Mouse (Mus musculus) liver, adult (tissue): ENCODE data around the gene Igf2bp3.

Experiments
- GATA4 ChIP-seq: IDR thresholded peaks from 2 replicates; pipeline ENCODE4 v1.6.1; 2014; ENCODE audit warnings: mild to moderate bottlenecking, low read length; ENCODE audit not compliant: insufficient replicate concordance

Gene Igf2bp3

GRCm38 (mm10) chr6:49165855-49166254 lies 48.9 kb downstream of the Igf2bp3 start:
- no peak for TF ChIP-seq GATA4

DNA sequence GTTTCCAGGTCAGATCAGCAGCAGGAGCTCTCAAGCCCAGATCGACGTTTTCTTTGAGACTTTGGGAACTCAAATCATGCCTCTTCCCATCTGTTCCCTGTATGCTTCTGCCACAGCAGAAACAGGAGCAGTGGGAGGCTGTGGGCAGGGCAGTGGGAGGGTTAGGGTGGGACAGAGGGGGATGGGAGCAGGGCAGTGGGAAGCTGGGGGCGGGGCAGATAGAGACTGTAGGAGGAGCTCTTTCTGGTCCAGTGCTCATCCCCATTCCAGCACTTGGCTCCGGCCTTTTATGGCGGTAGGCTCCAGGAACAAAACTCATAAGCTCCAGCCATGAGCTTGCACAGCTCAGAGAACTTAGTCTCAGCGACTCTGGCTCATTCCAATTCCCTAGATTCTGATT lies 49.7 kb downstream of the Igf2bp3 start:
- TF ChIP-seq GATA4: no peak

GRCm38 (mm10) chr6:49164701-49165100 lies 50.1 kb downstream of the Igf2bp3 start:
- no peak for TF ChIP-seq GATA4

DNA sequence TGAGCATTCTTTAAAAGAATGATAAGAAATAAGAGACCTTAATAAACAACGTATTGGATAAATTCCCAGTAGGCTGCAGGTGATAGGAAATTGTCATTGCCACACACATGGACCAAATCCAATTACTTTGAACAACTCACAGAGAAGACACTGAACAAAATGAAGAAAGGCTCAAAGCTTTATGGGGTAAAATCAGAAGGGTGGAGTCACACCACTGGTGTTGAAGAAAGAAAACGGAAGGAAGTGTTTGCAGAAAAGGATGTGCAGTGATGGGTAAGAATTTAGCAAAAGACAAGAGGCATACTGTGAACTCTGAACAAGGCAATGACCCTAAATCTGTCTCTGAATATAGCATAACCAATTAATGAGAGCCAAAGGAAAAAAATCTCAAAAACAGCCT lies 54.8 kb downstream of the Igf2bp3 start:
- TF ChIP-seq GATA4: no peak

- TF ChIP-seq GATA4: no peak
Measured at GRCm38 (mm10) chr6:49156826-49157175, 58.0 kb downstream of the Igf2bp3 start.

DNA sequence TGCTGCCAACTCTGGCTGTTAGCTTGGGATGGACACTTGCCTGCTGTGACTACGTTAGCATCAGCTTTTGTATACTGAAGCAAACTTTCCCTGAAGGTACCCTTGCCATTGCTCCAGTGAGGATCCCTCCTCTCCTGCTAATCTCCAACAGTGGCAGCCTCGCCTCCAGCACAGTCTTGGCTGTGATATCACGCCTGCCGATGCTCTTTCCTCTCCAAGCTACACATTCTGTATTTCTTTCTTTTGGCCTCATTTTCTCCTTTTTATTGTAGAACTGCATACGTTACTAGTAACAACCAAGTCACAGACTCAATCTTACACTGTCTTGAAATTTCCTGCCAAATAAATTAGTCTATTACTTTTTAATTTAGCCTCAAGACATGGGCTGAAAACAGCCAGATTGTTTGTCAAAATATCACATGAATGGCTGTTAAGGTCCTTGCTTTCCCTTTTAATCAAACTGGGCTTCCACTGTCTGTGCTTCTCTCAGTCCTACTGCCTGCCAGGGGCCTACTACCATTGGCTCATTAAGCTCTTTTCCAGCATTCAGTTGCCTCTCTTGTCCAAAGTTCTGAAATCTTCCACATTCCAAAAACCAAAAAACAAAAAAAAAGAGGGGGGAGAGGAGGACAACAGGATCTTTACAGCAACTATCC lies 58.5 kb downstream of the Igf2bp3 start:
- no peak for TF ChIP-seq GATA4

- TF ChIP-seq GATA4: no peak
Measured at GRCm38 (mm10) chr6:49151465-49151864, 63.3 kb downstream of the Igf2bp3 start.

DNA sequence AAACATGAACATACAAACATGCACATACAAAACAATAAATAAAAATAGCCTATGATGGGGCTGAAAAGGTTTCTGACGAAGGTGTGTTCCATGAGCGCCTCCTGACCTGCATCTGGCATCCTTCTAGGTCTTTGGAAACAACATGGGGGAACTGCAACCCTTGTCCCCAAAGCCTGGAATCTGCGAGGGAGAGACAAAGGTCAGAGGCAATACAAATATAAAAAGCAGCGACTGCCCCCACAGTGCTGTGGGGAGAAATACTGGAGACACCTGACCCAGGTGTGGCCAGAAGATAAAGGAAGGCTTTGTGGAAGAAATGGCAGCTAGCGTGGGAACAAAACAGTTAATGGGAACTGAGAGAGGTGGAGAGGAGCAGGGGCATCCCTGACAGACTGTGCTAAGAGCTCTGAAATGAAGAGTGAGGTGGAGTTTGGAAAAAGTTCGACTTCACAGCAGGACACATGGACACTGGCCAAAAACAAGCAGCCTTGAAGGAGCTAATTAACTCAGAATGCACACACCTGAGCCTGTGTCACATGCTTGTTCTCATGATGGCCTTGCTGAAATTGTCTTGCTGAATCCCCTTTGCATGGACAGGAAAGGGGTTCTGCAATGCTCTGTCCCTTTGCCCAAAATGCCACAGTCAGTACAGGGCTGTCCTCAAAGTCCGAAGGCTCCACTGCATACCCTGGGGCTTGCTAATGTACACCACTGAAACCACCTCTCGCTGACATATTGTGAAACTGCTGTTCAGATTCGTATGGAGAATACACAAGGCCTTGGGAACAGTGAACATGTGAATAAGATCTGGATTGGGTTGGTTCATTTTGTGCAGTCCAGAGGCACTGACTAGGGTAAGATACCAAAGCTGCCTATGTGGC lies 64.2 kb downstream of the Igf2bp3 start:
- no peak for TF ChIP-seq GATA4

GRCm38 (mm10) chr6:49149202-49149930 lies 65.4 kb downstream of the Igf2bp3 start:
- TF ChIP-seq GATA4: no peak

GRCm38 (mm10) chr6:49148781-49149180 lies 66.0 kb downstream of the Igf2bp3 start:
- no peak for TF ChIP-seq GATA4

DNA sequence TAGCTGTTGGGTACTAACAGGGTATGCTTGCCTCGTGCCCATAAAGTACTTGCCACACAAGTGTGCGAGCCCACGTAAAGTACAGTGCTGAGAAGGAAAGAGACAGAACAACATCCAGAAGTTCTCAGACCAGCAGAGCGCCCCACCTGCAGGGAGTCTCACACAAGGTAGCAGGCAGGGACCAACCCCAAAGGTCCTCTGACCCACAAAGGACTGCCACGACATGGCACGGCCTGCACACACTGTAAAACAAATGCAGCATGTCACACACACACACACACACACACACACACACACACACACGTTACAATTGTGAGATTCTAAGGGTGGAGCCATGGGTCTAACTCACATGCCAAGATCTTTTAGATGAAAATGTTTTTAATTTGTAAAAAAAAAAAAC lies 66.4 kb downstream of the Igf2bp3 start:
- TF ChIP-seq GATA4: no peak

DNA sequence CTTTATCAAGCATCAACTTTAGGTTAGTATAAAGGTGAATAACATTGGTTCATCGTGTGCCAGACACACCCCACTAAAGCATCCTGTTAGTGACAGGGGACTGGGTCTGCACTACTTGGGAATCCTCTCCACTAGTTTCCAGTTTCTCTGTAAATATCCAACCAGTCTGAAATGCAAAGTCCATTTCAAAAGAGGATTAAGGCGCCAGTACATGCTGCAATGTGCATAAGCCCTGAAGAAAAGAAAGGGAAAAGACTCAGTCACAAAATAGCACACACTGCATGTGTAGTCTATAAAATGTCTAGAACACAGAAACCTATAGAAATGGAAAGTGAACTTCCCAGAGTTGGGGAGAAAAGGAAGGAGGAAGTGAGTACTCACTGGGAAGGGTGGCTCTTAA lies 68.3 kb downstream of the Igf2bp3 start:
- no peak for TF ChIP-seq GATA4

GRCm38 (mm10) chr6:49142428-49142827 lies 72.3 kb downstream of the Igf2bp3 start:
- TF ChIP-seq GATA4: no peak

GRCm38 (mm10) chr6:49141125-49141524 lies 73.6 kb downstream of the Igf2bp3 start:
- no peak for TF ChIP-seq GATA4

DNA sequence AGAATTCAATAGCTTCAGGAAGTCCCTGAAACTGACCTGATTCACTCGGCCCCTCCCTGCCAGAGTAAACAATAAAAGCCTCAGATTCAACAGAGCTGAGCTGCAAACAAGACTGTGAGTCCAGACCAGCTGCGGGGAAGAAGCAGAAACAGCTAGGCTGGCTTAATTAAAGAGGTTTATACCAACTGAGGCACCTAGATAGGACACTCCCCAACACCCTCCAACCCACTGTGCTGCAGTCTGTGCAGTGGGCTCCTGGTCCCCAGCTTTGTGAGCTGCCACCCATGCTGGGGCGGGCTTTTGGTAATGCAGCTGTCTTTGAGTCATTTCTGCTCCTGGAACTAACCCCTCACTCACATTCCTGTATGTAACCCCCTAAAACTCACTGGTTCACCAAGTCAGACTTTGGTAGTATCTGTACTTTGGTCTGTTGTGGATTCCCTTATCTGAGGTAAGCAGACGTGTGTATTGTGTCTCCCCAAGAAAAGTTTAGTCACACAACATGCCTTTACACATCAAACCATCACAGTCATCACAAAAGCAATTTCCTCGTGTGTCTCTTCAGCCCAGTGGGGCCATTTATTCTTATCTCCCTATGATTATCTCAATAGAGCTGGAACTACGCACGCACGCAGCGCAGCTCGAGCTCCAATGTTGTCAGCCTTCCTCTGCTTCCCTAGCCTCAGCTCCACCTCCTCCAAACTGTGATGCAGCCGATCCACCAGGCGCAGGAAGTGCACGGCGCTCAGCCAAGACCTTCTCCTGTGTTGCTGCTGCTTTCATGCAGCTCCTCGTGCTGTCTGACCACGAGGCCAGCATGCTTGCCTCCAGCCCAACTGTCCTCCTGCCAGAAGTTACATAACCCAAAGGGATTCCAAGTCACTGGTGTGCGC lies 76.4 kb downstream of the Igf2bp3 start:
- no peak for TF ChIP-seq GATA4

DNA sequence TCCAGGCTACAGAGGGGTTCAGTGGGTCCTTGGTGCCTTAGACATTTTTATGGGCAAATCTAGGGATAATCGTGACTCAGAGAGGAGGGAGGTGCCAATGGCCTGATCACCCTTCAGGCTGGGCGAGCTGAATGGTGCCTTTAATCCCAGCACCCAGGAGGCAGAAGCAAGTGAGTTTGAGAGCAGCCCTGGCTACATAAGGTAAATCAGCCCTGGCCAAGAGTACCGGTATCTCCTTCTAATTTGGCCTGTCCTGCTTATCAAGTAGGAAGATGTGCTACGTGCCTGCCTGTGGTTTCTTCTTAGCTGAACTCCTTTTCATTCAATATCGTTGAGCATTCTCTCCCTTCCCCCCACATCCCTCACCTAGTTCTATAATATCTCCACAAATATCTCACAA lies 78.0 kb downstream of the Igf2bp3 start:
- TF ChIP-seq GATA4: no peak
